Mouse (Mus musculus): ENCODE data around the gene Olfr1106. TPM values are rescaled to one million over a fixed set of nuclear protein-coding genes. Genes with fewer than 3 reads are reported as not detected.

Gene Olfr1106
- total RNA-seq (2015; ENCODE audit: low replicate concordance) (not detected in 2 replicates), total RNA-seq (2017; ENCODE audit: low replicate concordance) (0.26 TPM in 1 of 2 replicates, not detected in the other)

DNA sequence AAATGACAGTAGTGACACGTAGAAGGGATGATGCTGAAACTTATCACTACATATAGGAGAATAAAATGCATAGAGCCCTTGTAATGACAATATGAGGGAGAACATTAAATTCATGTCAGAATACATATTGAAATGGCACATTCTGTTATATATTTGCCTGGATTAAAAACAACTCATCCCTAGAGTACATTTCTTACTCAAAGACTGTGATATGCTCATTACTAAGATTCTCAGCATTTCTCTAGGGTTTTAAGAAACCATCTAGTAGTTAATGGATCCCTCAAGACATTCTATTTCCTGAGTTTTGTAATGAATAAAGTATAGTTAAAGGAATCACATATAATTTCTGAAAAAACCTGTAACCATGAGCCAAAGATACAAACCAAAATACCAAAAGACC, at the start of gene Olfr1106:
Gene Olfr1106 (minus strand): TSS at position 101 of the 400 bp plus-strand sequence.
- no peak for ATAC-seq (replicated peaks; ENCODE audit: low FRiP score, poor library complexity, severe bottlenecking)

DNA sequence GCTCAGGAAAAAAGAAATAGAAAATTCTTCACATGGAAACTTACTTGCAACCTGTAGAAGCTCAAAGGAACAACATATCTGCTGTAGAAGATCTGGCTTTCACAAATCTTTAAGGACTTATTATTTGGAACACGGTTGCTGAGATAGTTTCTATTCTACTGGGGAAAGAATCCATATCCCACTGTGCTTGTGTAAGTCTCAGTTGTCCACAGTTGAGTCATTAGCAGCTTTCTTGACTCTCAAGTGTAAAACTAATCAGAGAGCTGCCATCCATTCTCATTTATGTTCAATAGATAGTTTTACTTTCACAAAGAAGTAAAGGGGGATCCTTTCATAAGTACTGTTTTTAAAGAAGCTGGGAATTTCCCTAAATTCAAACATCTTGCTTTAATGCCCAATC, 43.8 kb upstream of the Olfr1106 start, which contains the start of gene Olfr1109:
Gene Olfr1109 (minus strand): TSS at position 101 of the 400 bp plus-strand sequence.
- ATAC-seq (replicated peaks; ENCODE audit: low FRiP score, poor library complexity, severe bottlenecking), result no peak

DNA sequence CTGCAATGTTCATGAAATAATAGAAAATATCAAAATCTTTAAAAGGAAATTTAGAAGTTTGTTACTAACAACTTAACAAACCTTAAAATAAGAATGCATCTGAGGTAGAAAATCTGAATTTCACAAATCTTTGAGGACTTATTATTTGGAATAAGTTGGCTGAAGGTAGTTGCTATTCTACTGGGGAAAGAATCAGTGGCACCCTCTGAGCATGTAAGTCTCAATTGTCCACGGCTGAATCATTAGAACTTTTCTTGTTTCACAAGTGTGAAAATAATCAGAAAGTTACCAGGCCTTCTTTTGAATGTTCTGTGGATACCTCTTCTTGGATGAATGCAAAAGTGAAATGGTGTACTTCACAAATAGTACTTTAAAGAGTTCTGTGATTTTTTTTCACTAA, 23.6 kb upstream of the Olfr1106 start, which contains the start of gene Olfr1107:
Gene Olfr1107 (minus strand): TSS at position 101 of the 400 bp plus-strand sequence.
- no peak for ATAC-seq (replicated peaks; ENCODE audit: low FRiP score, poor library complexity, severe bottlenecking)

GRCm38 (mm10) chr2:87036431-87036830, 15.6 kb downstream of the Olfr1106 start, which contains the start of gene Olfr1105:
Olfr1105 (minus strand) TSS chr2:87036531.
- ATAC-seq (replicated peaks; ENCODE audit: low FRiP score, poor library complexity, severe bottlenecking), result no peak

- ATAC-seq (replicated peaks; ENCODE audit: low FRiP score, poor library complexity, severe bottlenecking), result no peak
These were observed 25.1 kb downstream of the Olfr1106 start, which contains the start of gene Olfr1104 for GRCm38 (mm10) chr2:87026980-87027379. Olfr1104 (minus strand) TSS chr2:87027080.

DNA sequence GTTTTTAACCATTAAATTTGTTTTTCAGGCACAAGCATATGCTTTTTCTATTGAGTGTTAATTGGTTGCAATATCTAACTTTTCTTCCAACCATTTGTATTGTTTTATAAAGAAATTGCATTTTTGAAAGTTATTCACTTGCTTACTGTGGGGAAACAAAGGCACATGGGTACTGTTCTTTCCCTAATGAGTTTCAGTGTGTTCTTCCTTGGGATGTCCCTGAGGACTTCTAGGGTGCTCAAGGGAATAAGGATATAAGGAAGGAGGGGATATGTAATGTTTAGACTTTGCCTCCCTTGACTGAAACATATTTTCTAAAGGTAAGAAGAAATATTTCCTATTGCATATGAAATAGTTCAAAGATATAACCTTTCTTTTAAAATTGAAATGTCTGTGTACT, 54.0 kb downstream of the Olfr1106 start, which contains the start of gene Olfr1102:
Gene Olfr1102 (plus strand): TSS at position 301 of the 400 bp plus-strand sequence.
- no peak for ATAC-seq (replicated peaks; ENCODE audit: low FRiP score, poor library complexity, severe bottlenecking)

Other genes with a start within 250 kb of the Olfr1106 start
- gene Olfr141, start 242.3 kb downstream of the Olfr1106 start, total RNA-seq (2015; ENCODE audit: low replicate concordance), result not detected in 2 replicates
- not detected in 2 replicates for gene Olfr141, start 242.3 kb downstream of the Olfr1106 start, total RNA-seq (2017; ENCODE audit: low replicate concordance)
- gene Olfr1094, start 227.6 kb downstream of the Olfr1106 start, total RNA-seq (2015; ENCODE audit: low replicate concordance), result not detected in 2 replicates
- gene Olfr1094, start 227.6 kb downstream of the Olfr1106 start, total RNA-seq (2017; ENCODE audit: low replicate concordance), result not detected in 2 replicates
- gene Olfr1095, start 200.6 kb downstream of the Olfr1106 start, total RNA-seq (2015; ENCODE audit: low replicate concordance), result not detected in 2 replicates
- not detected in 2 replicates for gene Olfr1095, start 200.6 kb downstream of the Olfr1106 start, total RNA-seq (2017; ENCODE audit: low replicate concordance)
- not detected in 2 replicates for gene Gm13723, start 177.5 kb downstream of the Olfr1106 start, total RNA-seq (2015; ENCODE audit: low replicate concordance)
- gene Gm13723, start 177.5 kb downstream of the Olfr1106 start, total RNA-seq (2017; ENCODE audit: low replicate concordance), result not detected in 2 replicates
- gene Olfr1097, start 160.1 kb downstream of the Olfr1106 start, total RNA-seq (2015; ENCODE audit: low replicate concordance), result not detected in 2 replicates
- not detected in 2 replicates for gene Olfr1097, start 160.1 kb downstream of the Olfr1106 start, total RNA-seq (2017; ENCODE audit: low replicate concordance)
- not detected in 2 replicates for gene Olfr1098, start 127.7 kb downstream of the Olfr1106 start, total RNA-seq (2015; ENCODE audit: low replicate concordance)
- not detected in 2 replicates for gene Olfr1098, start 127.7 kb downstream of the Olfr1106 start, total RNA-seq (2017; ENCODE audit: low replicate concordance)
- gene Olfr1099, start 91.6 kb downstream of the Olfr1106 start, total RNA-seq (2015; ENCODE audit: low replicate concordance), result not detected in 2 replicates
- gene Olfr1099, start 91.6 kb downstream of the Olfr1106 start, total RNA-seq (2017; ENCODE audit: low replicate concordance), result not detected in 2 replicates
- not detected in 2 replicates for gene Olfr1100, start 72.3 kb downstream of the Olfr1106 start, total RNA-seq (2015; ENCODE audit: low replicate concordance)
- not detected in 2 replicates for gene Olfr1100, start 72.3 kb downstream of the Olfr1106 start, total RNA-seq (2017; ENCODE audit: low replicate concordance)
- gene Olfr1101, start 61.1 kb downstream of the Olfr1106 start, total RNA-seq (2015; ENCODE audit: low replicate concordance), result not detected in 2 replicates
- not detected in 2 replicates for gene Olfr1101, start 61.1 kb downstream of the Olfr1106 start, total RNA-seq (2017; ENCODE audit: low replicate concordance)
- not detected in 2 replicates for gene Olfr1102, start 53.9 kb downstream of the Olfr1106 start, total RNA-seq (2015; ENCODE audit: low replicate concordance)
- not detected in 2 replicates for gene Olfr1102, start 53.9 kb downstream of the Olfr1106 start, total RNA-seq (2017; ENCODE audit: low replicate concordance)
- not detected in 2 replicates for gene Olfr1104, start 25.2 kb downstream of the Olfr1106 start, total RNA-seq (2015; ENCODE audit: low replicate concordance)
- not detected in 2 replicates for gene Olfr1104, start 25.2 kb downstream of the Olfr1106 start, total RNA-seq (2017; ENCODE audit: low replicate concordance)
- not detected in 2 replicates for gene Olfr1105, start 15.7 kb downstream of the Olfr1106 start, total RNA-seq (2015; ENCODE audit: low replicate concordance)
- gene Olfr1105, start 15.7 kb downstream of the Olfr1106 start, total RNA-seq (2017; ENCODE audit: low replicate concordance), result not detected in 2 replicates
- not detected in 2 replicates for gene Olfr1107, start 23.5 kb upstream of the Olfr1106 start, total RNA-seq (2015; ENCODE audit: low replicate concordance)
- gene Olfr1107, start 23.5 kb upstream of the Olfr1106 start, total RNA-seq (2017; ENCODE audit: low replicate concordance), result not detected in 2 replicates
- not detected in 2 replicates for gene Olfr1109, start 43.7 kb upstream of the Olfr1106 start, total RNA-seq (2015; ENCODE audit: low replicate concordance)
- not detected in 2 replicates for gene Olfr1109, start 43.7 kb upstream of the Olfr1106 start, total RNA-seq (2017; ENCODE audit: low replicate concordance)
- gene Olfr259, start 62.3 kb upstream of the Olfr1106 start, total RNA-seq (2015; ENCODE audit: low replicate concordance), result not detected in 2 replicates
- gene Olfr259, start 62.3 kb upstream of the Olfr1106 start, total RNA-seq (2017; ENCODE audit: low replicate concordance), result not detected in 2 replicates
- gene Olfr1110, start 88.0 kb upstream of the Olfr1106 start, total RNA-seq (2015; ENCODE audit: low replicate concordance), result not detected in 2 replicates
- gene Olfr1110, start 88.0 kb upstream of the Olfr1106 start, total RNA-seq (2017; ENCODE audit: low replicate concordance), result 0.17 TPM in 1 of 2 replicates, not detected in the other
- not detected in 2 replicates for gene Olfr1111, start 100.4 kb upstream of the Olfr1106 start, total RNA-seq (2015; ENCODE audit: low replicate concordance)
- gene Olfr1111, start 100.4 kb upstream of the Olfr1106 start, total RNA-seq (2017; ENCODE audit: low replicate concordance), result not detected in 2 replicates
- gene Olfr1112, start 135.5 kb upstream of the Olfr1106 start, total RNA-seq (2015; ENCODE audit: low replicate concordance), result not detected in 2 replicates
- gene Olfr1112, start 135.5 kb upstream of the Olfr1106 start, total RNA-seq (2017; ENCODE audit: low replicate concordance), result not detected in 2 replicates
- not detected in 2 replicates for gene Olfr1113, start 156.7 kb upstream of the Olfr1106 start, total RNA-seq (2015; ENCODE audit: low replicate concordance)
- gene Olfr1113, start 156.7 kb upstream of the Olfr1106 start, total RNA-seq (2017; ENCODE audit: low replicate concordance), result not detected in 2 replicates
- gene Olfr1115, start 195.7 kb upstream of the Olfr1106 start, total RNA-seq (2015; ENCODE audit: low replicate concordance), result not detected in 2 replicates
- gene Olfr1115, start 195.7 kb upstream of the Olfr1106 start, total RNA-seq (2017; ENCODE audit: low replicate concordance), result 0.70 TPM in 1 of 2 replicates, not detected in the other
- gene Olfr1116, start 215.3 kb upstream of the Olfr1106 start, total RNA-seq (2015; ENCODE audit: low replicate concordance), result not detected in 2 replicates
- under 0.01 TPM in 1 of 2 replicates, not detected in the other for gene Olfr1116, start 215.3 kb upstream of the Olfr1106 start, total RNA-seq (2017; ENCODE audit: low replicate concordance)